Comparison of ENCODE assay signal across 8 mouse cellular contexts in genomic region chr7:128744684-128745485, GRCm38 (mm10). TPM values are rescaled to one million over a fixed set of nuclear protein-coding genes. Genes with fewer than 3 reads are reported as not detected.
DNase-seq lines count a peak whose midpoint lies in the region; ATAC-seq lines count a peak whose summit lies in the region.

Gene Sec23ip (plus strand): TSS chr7:128744943.

- no peaks in the 10 kb centered on the region for H3K9me3 ChIP-seq in heart, embryonic 14.5 days (ENCODE audit: control insufficient read depth, low read length)
- no peaks in the 10 kb centered on the region for H3K9me3 ChIP-seq in liver, embryonic 13.5 days (replicated peaks)
- no peaks in the 10 kb centered on the region for H3K9me3 ChIP-seq in stomach, embryonic 16.5 days (replicated peaks; ENCODE audit: control insufficient read depth, low read length)

- peaks cover 3% of the 10 kb centered on the region; the same call in 1 of the 2 replicates for H3K36me3 ChIP-seq in heart, embryonic 14.5 days (ENCODE audit: control insufficient read depth, insufficient read depth, low read length)
- peaks cover 6% of the 10 kb centered on the region for H3K36me3 ChIP-seq in liver, embryonic 13.5 days
- H3K36me3 ChIP-seq in stomach, embryonic 16.5 days (ENCODE audit: control insufficient read depth, insufficient read depth, low read length): no peaks in the 10 kb centered on the region

- peak within 1 kb of the TSS; percentile 76 to 82 for H3K4me3 ChIP-seq in heart, embryonic 14.5 days (ENCODE audit: control insufficient read depth in 1 of 2, insufficient read depth in 1 of 2, low read depth in 1 of 2, low read length in 2 of 2)
- peak within 1 kb of the TSS; percentile 93 for H3K4me3 ChIP-seq in liver, embryonic 13.5 days (replicated peaks)
- H3K4me3 ChIP-seq in stomach, embryonic 16.5 days (replicated peaks; ENCODE audit: low read length): peak within 1 kb of the TSS; percentile 99

- peak; percentile 93 for DNase-seq in c-Kit-negative CD71-positive TER-119-positive erythroid progenitor cells, embryonic 14.5 days (ENCODE audit: low read depth, low spot score)
- peak; percentile 98 for DNase-seq in fibroblast of lung, adult 2 months (ENCODE audit: low read depth)
- peak; percentile 99 for DNase-seq in kidney, postnatal 14 days
- DNase-seq in liver, embryonic 13.5 days: peak; percentile 96
- peak; percentile 98 for DNase-seq in neural tube, embryonic 10.5 days (ENCODE audit: extremely low spot score, low spot score)

- H3K4me1 ChIP-seq in heart, embryonic 14.5 days (ENCODE audit: control insufficient read depth in 2 of 2, insufficient read depth in 2 of 2, low read length in 2 of 2): peaks cover 17 to 41% of the 10 kb centered on the region in 2 experiments
- H3K4me1 ChIP-seq in liver, embryonic 13.5 days (replicated peaks): peaks cover 63% of the 10 kb centered on the region
- peaks cover 29% of the 10 kb centered on the region for H3K4me1 ChIP-seq in stomach, embryonic 16.5 days (ENCODE audit: control insufficient read depth, insufficient read depth, low read length)

- peak within 1 kb of the TSS; percentile 6 to 69 for H3K27ac ChIP-seq in heart, embryonic 14.5 days (replicated peaks in 1 of 2; ENCODE audit: control insufficient read depth in 1 of 2, insufficient read depth in 1 of 2, low read depth in 2 of 2, low read length in 2 of 2)
- H3K27ac ChIP-seq in liver, embryonic 13.5 days: peak within 1 kb of the TSS; percentile 84
- peak within 1 kb of the TSS; percentile 57; the same call in 1 of the 2 replicates for H3K27ac ChIP-seq in stomach, embryonic 16.5 days (ENCODE audit: low read length)

- no peaks in the 10 kb centered on the region for H3K27me3 ChIP-seq in heart, embryonic 14.5 days (ENCODE audit: control insufficient read depth, insufficient read depth, low read length)
- peaks cover 21% of the 10 kb centered on the region for H3K27me3 ChIP-seq in liver, embryonic 13.5 days
- H3K27me3 ChIP-seq in stomach, embryonic 16.5 days (ENCODE audit: control insufficient read depth, insufficient read depth, low read length): 0 out of 2 replicates have a peak, but pooled peaks cover 2% of the 10 kb centered on the region

- H3K9ac ChIP-seq in heart, embryonic 14.5 days (ENCODE audit: low read length): peak within 1 kb of the TSS; percentile 88
- peak within 1 kb of the TSS; percentile 94 for H3K9ac ChIP-seq in liver, embryonic 13.5 days
- peak within 1 kb of the TSS; percentile 97 for H3K9ac ChIP-seq in stomach, embryonic 16.5 days (ENCODE audit: low read length)

- ATAC-seq in CD4-positive, CD25-positive, alpha-beta regulatory T cell, adult 4 months: peak; percentile 88
- ATAC-seq in heart, embryonic 14.5 days (ENCODE audit: insufficient number of reproducible peaks, insufficient read depth, low FRiP score, low read depth): peak; percentile 71
- peak; percentile 79 for ATAC-seq in liver, embryonic 13.5 days (ENCODE audit: low read depth)
- peak; percentile 88 for ATAC-seq in stomach, embryonic 16.5 days (ENCODE audit: insufficient read depth, low FRiP score)

- WGBS in heart, embryonic 14.5 days: under 1% methylated on average over 55 of the region's 55 CpGs
- WGBS in liver, embryonic 13.5 days (ENCODE audit: insufficient replicate concordance): under 1% methylated on average over 55 of the region's 55 CpGs
- WGBS in stomach, embryonic 16.5 days: under 1% methylated on average over 55 of the region's 55 CpGs

- H3K4me2 ChIP-seq in heart, embryonic 14.5 days (ENCODE audit: low read length): peak within 1 kb of the TSS; percentile 75
- H3K4me2 ChIP-seq in liver, embryonic 13.5 days: peak within 1 kb of the TSS; percentile 86
- H3K4me2 ChIP-seq in stomach, embryonic 16.5 days (ENCODE audit: low read depth, low read length): peak within 1 kb of the TSS; percentile 92

RNA-seq across cellular contexts. Expression of gene Sec23ip, which starts in this region (rescaled TPM):
- polyA plus RNA-seq in CD4-positive, CD25-positive, alpha-beta regulatory T cell, adult 4 months (2017; shearing (Covaris generic)): 10 to 100 TPM; 33.7 to 44.4 TPM
- polyA plus RNA-seq in heart, embryonic 14.5 days (2014; fragmentation: Nextera tagmentation; extraction: Ambion mirVana): 31.2 and 32.2 TPM in 2 replicates
- 20.4 and 25.0 TPM in 2 replicates for polyA plus RNA-seq in liver, embryonic 13.5 days (2015; fragmentation: Nextera tagmentation; extraction: Ambion mirVana)
- polyA plus RNA-seq in stomach, embryonic 16.5 days (2015; fragmentation: Nextera tagmentation; extraction: Ambion mirVana): 34.5 and 34.8 TPM in 2 replicates

Comparison
In these comparisons a context has a peak if more than half of its experiments do, and no peak if none do; other contexts are left out.
1. Peak in every context shown above with its lines: DNase-seq, ATAC-seq, H3K4me3 ChIP-seq and H3K27ac ChIP-seq.